Mouse (Mus musculus): ENCODE results near the gene Rtf1.

GRCm38 (mm10) chr2:119730735-119731134, 55.9 kb downstream of the Rtf1 start:
- TF ChIP-seq CTCF (IDR thresholded peaks at IDR 0.05; ENCODE audit: low read depth) = no peak
- no peak for TF ChIP-seq EP300 (IDR thresholded peaks at IDR 0.05; ENCODE audit: low read depth)
